Mouse (Mus musculus) cerebellum, adult 2 months (tissue): ENCODE results near the gene Sik1. TPM values are rescaled to one million over a fixed set of nuclear protein-coding genes. Genes with fewer than 3 reads are reported as not detected.

ENCODE experiments used
- DNase-seq, 2 experiments: peaks; one replicate each; pipeline ENCODE4 v3.0.0; 2021
- H3K27ac ChIP-seq: fragments of 200-500 bp; 2 replicates; pipeline ENCODE4 v1.5.1; 2012; ENCODE audit warnings: low read length, control low read depth, inconsistent platforms; ENCODE audit not compliant: insufficient read depth
- H3K27me3 ChIP-seq: fragments of 200-500 bp; 2 replicates; pipeline ENCODE4 v1.6.1; 2012; ENCODE audit warnings: inconsistent platforms, mild to moderate bottlenecking, low read length, moderate library complexity; ENCODE audit not compliant: control insufficient read depth, insufficient read depth
- H3K4me1 ChIP-seq: fragments of 200-500 bp; 2 replicates; pipeline ENCODE4 v1.6.1; 2011; ENCODE audit warnings: low read length; ENCODE audit not compliant: control insufficient read depth, insufficient read depth
- H3K4me3 ChIP-seq: fragments of 200-500 bp; replicated peaks from 2 replicates; pipeline ENCODE3; 2011; ENCODE audit warnings: mild to moderate bottlenecking, low read depth, low read length, control low read depth; ENCODE audit not compliant: insufficient read depth
- CTCF ChIP-seq: fragments of 200-500 bp; IDR thresholded peaks from 2 replicates; pipeline ENCODE4 v1.5.1; 2011; ENCODE audit warnings: low read depth, mild to moderate bottlenecking, control low read depth, low read length, moderate library complexity, borderline replicate concordance; ENCODE audit not compliant: insufficient read depth
- POLR2A ChIP-seq: fragments of 200-500 bp; IDR thresholded peaks from 2 replicates; pipeline ENCODE4 v1.6.1; 2011; ENCODE audit warnings: low read length, control low read depth, borderline replicate concordance; ENCODE audit not compliant: insufficient read depth
- WGBS: fragments of 180-500 bp; shearing (Covaris S2); methylation state at CpG from one replicate; pipeline ENCODE4 v1.1.7; 2018; 5-methylcytosine and 5-hydroxymethylcytosine counted together
- polyA plus RNA-seq: library from polyadenylated mRNA; depleted of rRNA; stranded (reverse); fragments of >200 nt; gene quantifications from 2 replicates; pipeline ENCODE4 v1.2.3, GENCODE M21; 2012; rRNA removed

Gene Sik1
- polyA plus RNA-seq, 1 experiment, result 5.0 TPM

DNA sequence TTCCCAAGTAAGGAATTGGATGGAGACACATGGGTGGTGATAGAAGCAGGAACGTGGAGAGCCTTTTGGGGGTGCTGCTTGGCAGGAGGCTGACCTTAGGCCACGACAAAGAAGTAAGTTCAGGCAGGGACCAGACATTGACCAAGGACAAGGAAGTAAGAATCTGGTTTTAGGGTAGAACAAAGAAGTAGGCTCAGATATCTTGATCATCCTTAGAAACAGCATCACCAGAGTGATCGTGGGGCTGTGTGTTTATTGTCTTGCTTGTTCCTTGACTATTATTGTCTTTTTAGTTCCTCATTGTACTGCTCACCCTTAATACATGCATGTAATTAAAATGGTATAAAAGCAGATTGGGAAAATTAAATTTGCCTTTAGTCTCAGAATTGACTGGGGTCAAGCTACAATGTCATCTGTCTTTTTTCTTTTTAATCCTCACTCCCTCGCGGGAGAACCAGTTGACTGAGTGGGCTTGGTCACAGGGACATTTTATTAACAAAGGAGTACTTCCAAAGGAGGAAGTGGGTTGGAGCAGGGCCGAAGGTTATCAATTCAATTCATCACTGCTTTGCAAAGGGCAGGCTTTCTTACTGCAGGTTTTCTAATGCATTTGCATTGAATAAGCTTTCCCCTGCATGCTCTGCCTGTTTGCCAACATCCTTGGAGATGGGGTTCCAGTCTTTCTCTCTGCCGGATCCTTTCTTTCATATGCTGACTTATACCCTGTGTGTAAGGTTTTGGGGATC is 53.2 kb downstream of the Sik1 start:
- TF ChIP-seq CTCF (no peak), POLR2A (no peak)

DNA sequence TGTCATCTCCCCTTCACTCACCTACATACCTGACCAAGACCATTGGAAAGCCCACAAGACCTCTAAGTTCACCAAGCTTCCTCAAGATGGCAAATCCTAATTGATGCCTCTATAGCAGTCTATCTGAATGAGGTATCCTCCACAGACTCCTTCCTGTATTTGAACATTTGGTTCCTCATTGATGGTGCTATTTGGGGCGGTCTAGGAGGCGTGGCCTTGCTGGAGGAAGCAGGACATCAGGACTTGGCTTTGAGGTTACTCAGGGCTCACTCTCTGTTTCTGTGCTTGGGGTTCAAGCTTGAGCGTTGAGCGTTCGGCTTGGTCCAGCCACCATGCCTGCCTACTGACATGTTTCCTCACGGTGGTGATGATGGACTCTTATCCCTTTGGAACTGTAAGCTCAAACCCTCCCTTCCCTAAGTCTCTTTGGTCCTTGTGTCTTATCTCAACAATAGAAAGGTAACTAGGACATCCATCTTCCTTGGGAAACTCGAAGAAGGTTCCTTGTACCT is 54.7 kb downstream of the Sik1 start:
- DNase-seq, result no peak
- Histone ChIP-seq H3K27ac (no peak overlapping the region), H3K4me3 (no peak overlapping the region), H3K27me3 (peaks cover 4% of the 10 kb centered on the region; the same call in 1 of the 2 replicates), H3K4me1 (no peaks in the 10 kb centered on the region)
- WGBS, result 89% methylated on average over 7 of the region's 7 CpGs
- TF ChIP-seq POLR2A, result no peak
- no peak for TF ChIP-seq CTCF

More for the DNA sequence above, 53.2 kb downstream of the Sik1 start:
- Histone ChIP-seq H3K27ac (no peak overlapping the region), H3K4me1 (no peaks in the 10 kb centered on the region), H3K4me3 (no peak overlapping the region), H3K27me3 (peaks cover 4% of the 10 kb centered on the region; the same call in 1 of the 2 replicates)
- no peak for DNase-seq
- 72% methylated on average over 7 of the region's 7 CpGs for WGBS

DNA sequence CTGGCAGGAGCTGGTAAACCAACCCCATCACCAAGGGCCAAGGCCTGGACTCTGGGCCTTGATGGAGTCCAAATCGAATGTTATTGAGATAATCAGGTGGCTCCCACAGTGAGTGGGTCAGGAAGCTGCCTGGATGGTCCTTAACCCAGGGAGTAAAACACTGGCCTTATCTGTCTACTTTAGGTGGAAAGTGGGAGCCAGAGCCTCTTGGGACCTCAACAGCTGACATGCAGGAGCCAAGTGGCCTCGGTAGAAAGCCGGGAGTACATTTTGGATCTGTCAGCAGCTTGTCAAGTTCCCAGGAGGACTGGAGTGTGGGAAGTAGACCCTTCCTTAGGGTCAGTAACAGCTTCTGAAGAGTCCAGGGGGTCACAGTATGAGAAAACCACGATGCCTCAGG is 59.7 kb downstream of the Sik1 start:
- no peak for DNase-seq
- peaks cover 3% of the 10 kb centered on the region; the same call in 1 of the 2 replicates for H3K27me3 ChIP-seq
- 64% methylated on average over 4 of the region's 4 CpGs for WGBS
- no peak overlapping the region for H3K27ac ChIP-seq
- no peak overlapping the region for H3K4me3 ChIP-seq
- H3K4me1 ChIP-seq, result no peaks in the 10 kb centered on the region
- no peak for TF ChIP-seq CTCF
- TF ChIP-seq POLR2A, result no peak

Other genes with a start within 250 kb of the Sik1 start
- 33.9 and 34.8 TPM in 2 replicates for gene Cbs, start 218.6 kb downstream of the Sik1 start, polyA plus RNA-seq
- 177 and 184 TPM in 2 replicates for gene U2af1, start 196.9 kb downstream of the Sik1 start, polyA plus RNA-seq
- 0.54 and 0.85 TPM in 2 replicates for gene Cryaa, start 178.0 kb downstream of the Sik1 start, polyA plus RNA-seq
- gene Rrp1b, start 180.3 kb upstream of the Sik1 start, polyA plus RNA-seq, result 16.9 and 17.3 TPM in 2 replicates
- 0.29 and 0.36 TPM in 2 replicates for gene Hsf2bp, start 180.5 kb upstream of the Sik1 start, polyA plus RNA-seq